Mouse (Mus musculus) heart, adult 8-10 months (tissue): ENCODE measurements at regions not wholly inside any gene's neighbourhood (a gene's known extent, or its start where the extent isn't known, plus 50 kb on each side); places are given as distances from the start of the nearest gene placed in this dataset.

Experiments
- DNase-seq: peaks from one replicate; pipeline ENCODE4 v3.0.0; 2022; ENCODE audit warnings: low spot score

- DNase-seq: no peak
Measured at GRCm38 (mm10) chr13:101555371-101555874, 212.6 kb downstream of the Pik3r1 start.

GRCm38 (mm10) chr13:101553131-101553549 is 214.9 kb downstream of the Pik3r1 start:
- peak; percentile 21 for DNase-seq

- DNase-seq: no peak
Measured at GRCm38 (mm10) chr13:101552451-101552850, 215.6 kb downstream of the Pik3r1 start.

- DNase-seq: no peak
Measured at GRCm38 (mm10) chr13:101551068-101551467, 216.9 kb downstream of the Pik3r1 start.

GRCm38 (mm10) chr13:101550526-101550925 is 217.5 kb downstream of the Pik3r1 start:
- no peak for DNase-seq

GRCm38 (mm10) chr13:101547887-101548286 is 220.1 kb downstream of the Pik3r1 start:
- DNase-seq: no peak

GRCm38 (mm10) chr13:101547365-101547764 is 220.7 kb downstream of the Pik3r1 start:
- no peak for DNase-seq

GRCm38 (mm10) chr13:101545344-101546181 is 222.5 kb downstream of the Pik3r1 start:
- DNase-seq: peak; percentile 21

- DNase-seq: peak; percentile 7
Measured at GRCm38 (mm10) chr13:101540391-101541191, 227.4 kb downstream of the Pik3r1 start.

GRCm38 (mm10) chr13:101538110-101538509 is 229.9 kb downstream of the Pik3r1 start:
- no peak for DNase-seq

GRCm38 (mm10) chr13:101536019-101536418 is 232.0 kb downstream of the Pik3r1 start:
- DNase-seq: no peak

GRCm38 (mm10) chr13:101535331-101535866 is 232.6 kb downstream of the Pik3r1 start:
- DNase-seq: no peak

GRCm38 (mm10) chr13:101534490-101534889 is 233.5 kb downstream of the Pik3r1 start:
- DNase-seq: no peak

GRCm38 (mm10) chr13:101532913-101533312 is 235.1 kb downstream of the Pik3r1 start:
- no peak for DNase-seq

GRCm38 (mm10) chr13:101527691-101528090 is 240.3 kb downstream of the Pik3r1 start:
- DNase-seq: no peak

- DNase-seq: no peak
Measured at GRCm38 (mm10) chr13:101524781-101525180, 243.2 kb downstream of the Pik3r1 start.

GRCm38 (mm10) chr13:101524223-101524622 is 243.8 kb downstream of the Pik3r1 start:
- DNase-seq: no peak

- no peak for DNase-seq
Measured at GRCm38 (mm10) chr13:101523492-101523891, 244.5 kb downstream of the Pik3r1 start.

GRCm38 (mm10) chr13:101522597-101522996 is 245.4 kb downstream of the Pik3r1 start:
- DNase-seq: no peak

- DNase-seq: no peak
Measured at GRCm38 (mm10) chr13:101513354-101513753, 254.7 kb downstream of the Pik3r1 start.

- DNase-seq: peak; percentile 28
Measured at GRCm38 (mm10) chr13:101509946-101510345, 258.1 kb downstream of the Pik3r1 start.

- no peak for DNase-seq
Measured at GRCm38 (mm10) chr13:101508331-101508730, 259.7 kb downstream of the Pik3r1 start.
